Mouse (Mus musculus) mesoderm, embryonic 11.5 days (tissue): ENCODE measurements around the gene Disp1.
A peak's percentile ranks its signal among the peaks of the same experiment; 100 is the strongest.

ENCODE experiments used
- DNase-seq: peaks from one replicate; pipeline ENCODE4 v3.0.0-alpha.2; 2012; ENCODE audit warnings: low read depth, low spot score

Disp1 gene

GRCm38 (mm10) chr1:183088661-183089060 lies 132.7 kb downstream of the Disp1 start:
- no peak for DNase-seq

- no peak for DNase-seq
Observed at GRCm38 (mm10) chr1:183086843-183087242, 134.5 kb downstream of the Disp1 start.

- no peak for DNase-seq
Observed at GRCm38 (mm10) chr1:183084085-183085050, 137.0 kb downstream of the Disp1 start.

GRCm38 (mm10) chr1:183082436-183082835 lies 138.9 kb downstream of the Disp1 start:
- DNase-seq = no peak

- no peak for DNase-seq
Observed at GRCm38 (mm10) chr1:183081126-183081525, 140.2 kb downstream of the Disp1 start.

GRCm38 (mm10) chr1:183075121-183075822 lies 146.1 kb downstream of the Disp1 start:
- DNase-seq = no peak

GRCm38 (mm10) chr1:183072263-183073050 lies 148.9 kb downstream of the Disp1 start:
- DNase-seq = peak; percentile 31

- no peak for DNase-seq
Observed at GRCm38 (mm10) chr1:183069954-183070649, 151.2 kb downstream of the Disp1 start.

- no peak for DNase-seq
Observed at GRCm38 (mm10) chr1:183067807-183068206, 153.5 kb downstream of the Disp1 start.

GRCm38 (mm10) chr1:183066981-183067380 lies 154.3 kb downstream of the Disp1 start:
- no peak for DNase-seq

GRCm38 (mm10) chr1:183060611-183061010 lies 160.7 kb downstream of the Disp1 start:
- no peak for DNase-seq

GRCm38 (mm10) chr1:183056289-183056655 lies 165.1 kb downstream of the Disp1 start:
- peak; percentile 47 for DNase-seq

GRCm38 (mm10) chr1:183055608-183056288 lies 165.6 kb downstream of the Disp1 start:
- peak; percentile 65 for DNase-seq

GRCm38 (mm10) chr1:183052663-183053062 lies 168.7 kb downstream of the Disp1 start:
- DNase-seq = no peak

GRCm38 (mm10) chr1:183049295-183049694 lies 172.0 kb downstream of the Disp1 start:
- DNase-seq = peak; percentile 31

GRCm38 (mm10) chr1:183047913-183048523 lies 173.3 kb downstream of the Disp1 start:
- no peak for DNase-seq

GRCm38 (mm10) chr1:183047191-183047912 lies 174.0 kb downstream of the Disp1 start:
- DNase-seq = no peak

GRCm38 (mm10) chr1:183046081-183046480 lies 175.2 kb downstream of the Disp1 start:
- DNase-seq = no peak

- DNase-seq = no peak
Observed at GRCm38 (mm10) chr1:183043161-183043812, 178.0 kb downstream of the Disp1 start.
